Mouse (Mus musculus): Measurements from ENCODE around the gene Eci3. TPM values are rescaled to one million over a fixed set of nuclear protein-coding genes. Genes with fewer than 3 reads are reported as not detected.

Gene Eci3
- not detected in 2 replicates for total RNA-seq (2014; rRNA removed)
- 0.39 and 0.50 TPM in 2 replicates for polyA plus RNA-seq (2015; fragmentation: Nextera tagmentation; extraction: Ambion mirVana)

GRCm38 (mm10) chr13:34963511-34964397 is at the start of gene Eci3:
TSS of gene Eci3 (minus strand) at chr13:34963810.
- TF ChIP-seq CTCF (IDR thresholded peaks at IDR 0.05) = no peak
- peak; percentile 60 for ATAC-seq (ENCODE audit: low FRiP score)
- Histone ChIP-seq H3K4me2 (ENCODE audit: low read depth, low read length, poor library complexity, severe bottlenecking) (peak within 1 kb of the TSS; percentile 74), H3K4me1 (ENCODE audit: insufficient read depth, low read length) (no peaks in the 10 kb centered on the region), H3K4me3 (ENCODE audit: low read depth, low read length) (peak within 1 kb of the TSS; percentile 41), H3K27ac (ENCODE audit: low read depth, low read length) (no peak within 1 kb of the TSS), H3K36me3 (ENCODE audit: insufficient read depth, low read length) (no peaks in the 10 kb centered on the region), H3K9ac (replicated peaks; ENCODE audit: low read length, poor library complexity, severe bottlenecking) (no peak within 1 kb of the TSS), H3K9me3 (ENCODE audit: low read length) (no peaks in the 10 kb centered on the region), H3K27me3 (ENCODE audit: insufficient read depth, low read length) (no peaks in the 10 kb centered on the region)
- DNase-seq (ENCODE audit: low spot score) = peak; percentile 9
- WGBS = 3% methylated on average over 32 of the region's 32 CpGs

GRCm38 (mm10) chr13:34995925-34996324 is 32.3 kb upstream of the Eci3 start:
- no peak for TF ChIP-seq CTCF (IDR thresholded peaks at IDR 0.05)

GRCm38 (mm10) chr13:34993983-34994811 is 30.6 kb upstream of the Eci3 start:
- ATAC-seq (ENCODE audit: low FRiP score) = peak; percentile 95
- 0 out of 2 replicates have a peak, but pooled peaks cover 4% of the 10 kb centered on the region for H3K4me1 ChIP-seq (ENCODE audit: insufficient read depth, low read length)
- under 1% methylated on average over 33 of the region's 33 CpGs for WGBS
- H3K9me3 ChIP-seq (ENCODE audit: low read length) = no peaks in the 10 kb centered on the region
- TF ChIP-seq CTCF (IDR thresholded peaks at IDR 0.05) = no peak
- peak overlapping the region; percentile 73 for H3K4me2 ChIP-seq (ENCODE audit: low read depth, low read length, poor library complexity, severe bottlenecking)
- no peaks in the 10 kb centered on the region for H3K36me3 ChIP-seq (ENCODE audit: insufficient read depth, low read length)
- no peaks in the 10 kb centered on the region for H3K27me3 ChIP-seq (ENCODE audit: insufficient read depth, low read length)
- H3K4me3 ChIP-seq (ENCODE audit: low read depth, low read length) = peak overlapping the region; percentile 60
- H3K9ac ChIP-seq (replicated peaks; ENCODE audit: low read length, poor library complexity, severe bottlenecking) = peak overlapping the region; percentile 74
- DNase-seq (ENCODE audit: low spot score) = peak; percentile 97
- H3K27ac ChIP-seq (ENCODE audit: low read depth, low read length) = peak overlapping the region; percentile 72

More at GRCm38 (mm10) chr13:34995925-34996324, 32.3 kb upstream of the Eci3 start:
- no peak overlapping the region for H3K4me2 ChIP-seq (ENCODE audit: low read depth, low read length, poor library complexity, severe bottlenecking)
- DNase-seq (ENCODE audit: low spot score) (no peak), ATAC-seq (ENCODE audit: low FRiP score) (no peak)
- no peak overlapping the region for H3K9ac ChIP-seq (replicated peaks; ENCODE audit: low read length, poor library complexity, severe bottlenecking)
- no peaks in the 10 kb centered on the region for H3K27me3 ChIP-seq (ENCODE audit: insufficient read depth, low read length)
- no peak overlapping the region for H3K27ac ChIP-seq (ENCODE audit: low read depth, low read length)
- 77% methylated on average over 2 of the region's 2 CpGs for WGBS
- H3K36me3 ChIP-seq (ENCODE audit: insufficient read depth, low read length) = no peaks in the 10 kb centered on the region
- no peaks in the 10 kb centered on the region for H3K9me3 ChIP-seq (ENCODE audit: low read length)
- H3K4me3 ChIP-seq (ENCODE audit: low read depth, low read length) = no peak overlapping the region
- H3K4me1 ChIP-seq (ENCODE audit: insufficient read depth, low read length) = 0 out of 2 replicates have a peak, but pooled peaks cover 4% of the 10 kb centered on the region

- peak; percentile 23 for DNase-seq (ENCODE audit: low spot score)
- Histone ChIP-seq H3K4me3 (ENCODE audit: low read depth, low read length) (peak overlapping the region; percentile 60), H3K9me3 (ENCODE audit: low read length) (no peaks in the 10 kb centered on the region), H3K27ac (ENCODE audit: low read depth, low read length) (peak overlapping the region; percentile 72), H3K27me3 (ENCODE audit: insufficient read depth, low read length) (no peaks in the 10 kb centered on the region), H3K4me2 (ENCODE audit: low read depth, low read length, poor library complexity, severe bottlenecking) (peak overlapping the region; percentile 73), H3K36me3 (ENCODE audit: insufficient read depth, low read length) (peaks cover 3% of the 10 kb centered on the region; the same call in 1 of the 2 replicates), H3K9ac (replicated peaks; ENCODE audit: low read length, poor library complexity, severe bottlenecking) (peak overlapping the region; percentile 74), H3K4me1 (ENCODE audit: insufficient read depth, low read length) (0 out of 2 replicates have a peak, but pooled peaks cover 4% of the 10 kb centered on the region)
- under 1% methylated on average over 22 of the region's 22 CpGs for WGBS
- TF ChIP-seq CTCF (IDR thresholded peaks at IDR 0.05) = no peak
- peak; percentile 52 for ATAC-seq (ENCODE audit: low FRiP score)
These were observed 30.0 kb upstream of the Eci3 start for GRCm38 (mm10) chr13:34993595-34993982.

DNA sequence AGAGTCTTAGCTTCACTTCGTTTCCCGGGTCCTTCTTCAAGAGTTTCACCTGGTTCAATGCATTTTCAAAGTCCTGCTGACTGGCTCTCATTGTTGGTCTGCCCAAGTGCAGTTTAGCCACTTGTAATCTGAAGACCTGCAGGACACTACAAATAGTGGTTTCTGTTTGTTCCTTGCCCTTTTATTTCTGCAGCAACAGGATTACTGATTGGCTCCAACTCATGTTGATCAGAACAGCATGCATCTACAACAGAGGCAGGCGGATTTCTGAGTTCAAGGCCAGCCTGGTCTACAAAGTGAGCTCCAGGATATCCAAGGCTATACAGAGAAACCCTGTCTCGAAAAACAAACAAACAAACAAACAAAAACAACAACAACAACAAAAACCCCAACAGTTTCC is 29.5 kb upstream of the Eci3 start:
- Histone ChIP-seq H3K27me3 (ENCODE audit: insufficient read depth, low read length) (no peaks in the 10 kb centered on the region), H3K27ac (ENCODE audit: low read depth, low read length) (peak overlapping the region; percentile 72; the same call in 1 of the 2 replicates), H3K9me3 (ENCODE audit: low read length) (no peaks in the 10 kb centered on the region), H3K9ac (replicated peaks; ENCODE audit: low read length, poor library complexity, severe bottlenecking) (no peak overlapping the region), H3K4me2 (ENCODE audit: low read depth, low read length, poor library complexity, severe bottlenecking) (peak overlapping the region; percentile 73), H3K4me3 (ENCODE audit: low read depth, low read length) (peak overlapping the region; percentile 60), H3K36me3 (ENCODE audit: insufficient read depth, low read length) (peaks cover 6% of the 10 kb centered on the region; the same call in 1 of the 2 replicates), H3K4me1 (ENCODE audit: insufficient read depth, low read length) (0 out of 2 replicates have a peak, but pooled peaks cover 4% of the 10 kb centered on the region)
- DNase-seq (ENCODE audit: low spot score) (no peak), ATAC-seq (ENCODE audit: low FRiP score) (no peak)
- WGBS = 66% methylated on average over 4 of the region's 4 CpGs
- TF ChIP-seq CTCF (IDR thresholded peaks at IDR 0.05) = no peak
